Mouse (Mus musculus) telencephalon, adult 2 months (tissue): ENCODE data around the gene Dusp5.

Source experiments
- DNase-seq: peaks from one replicate; pipeline ENCODE4 v3.0.0-alpha.2; 2011; ENCODE audit warnings: low read depth, low spot score

The Dusp5 gene

GRCm38 (mm10) chr19:53543602-53544001 is 14.7 kb downstream of the Dusp5 start:
- no peak for DNase-seq

DNA sequence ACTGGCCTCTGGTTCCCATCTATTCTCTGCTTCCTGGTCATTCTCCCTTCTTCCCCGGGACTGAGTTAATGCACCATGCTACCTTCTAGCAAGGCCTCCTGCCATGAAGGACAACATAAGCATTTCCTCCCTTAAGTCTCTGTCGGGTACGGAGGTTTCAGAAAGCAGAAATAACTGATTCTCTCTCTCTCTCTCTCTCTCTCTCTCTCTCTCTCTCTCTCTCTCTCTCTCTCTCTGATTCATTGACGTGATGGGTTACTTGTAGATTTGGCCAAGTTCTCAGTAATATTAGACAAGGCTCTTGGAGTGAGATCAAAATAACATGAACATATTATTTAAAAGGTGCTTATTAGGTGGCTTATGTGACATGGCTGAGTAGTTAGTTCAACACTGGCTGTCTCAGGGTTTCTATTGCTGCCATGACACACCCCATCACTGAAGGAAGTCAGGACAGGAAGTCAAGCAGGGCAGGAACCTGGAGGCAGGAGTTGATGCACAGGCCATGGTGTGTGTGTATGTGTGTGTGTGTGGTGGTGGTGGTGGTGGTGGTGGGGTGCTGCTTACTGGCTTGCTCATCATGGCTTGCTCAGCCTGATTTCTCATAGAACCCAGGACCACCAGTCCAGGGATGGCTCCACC is 16.1 kb downstream of the Dusp5 start:
- no peak for DNase-seq

DNA sequence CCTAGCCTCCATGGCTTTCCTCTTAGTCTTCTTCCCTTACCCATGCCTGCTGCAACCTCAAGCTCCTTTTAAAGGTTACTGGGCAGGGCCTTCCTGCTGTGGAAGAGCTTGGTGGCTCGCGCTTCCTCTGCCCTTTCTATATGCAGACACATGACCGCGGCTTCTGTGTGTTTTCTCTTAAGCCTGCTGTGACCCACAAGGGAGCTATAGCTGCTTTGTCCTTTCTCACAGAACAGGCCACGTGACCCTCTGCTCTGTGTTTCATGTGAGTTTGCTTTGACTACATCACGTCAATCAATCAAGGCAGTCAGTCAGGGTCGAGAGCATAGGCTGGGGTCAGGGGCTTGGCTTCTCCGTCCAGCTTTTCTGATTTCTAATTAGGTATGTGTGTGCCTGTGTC is 18.7 kb downstream of the Dusp5 start:
- DNase-seq = no peak

DNA sequence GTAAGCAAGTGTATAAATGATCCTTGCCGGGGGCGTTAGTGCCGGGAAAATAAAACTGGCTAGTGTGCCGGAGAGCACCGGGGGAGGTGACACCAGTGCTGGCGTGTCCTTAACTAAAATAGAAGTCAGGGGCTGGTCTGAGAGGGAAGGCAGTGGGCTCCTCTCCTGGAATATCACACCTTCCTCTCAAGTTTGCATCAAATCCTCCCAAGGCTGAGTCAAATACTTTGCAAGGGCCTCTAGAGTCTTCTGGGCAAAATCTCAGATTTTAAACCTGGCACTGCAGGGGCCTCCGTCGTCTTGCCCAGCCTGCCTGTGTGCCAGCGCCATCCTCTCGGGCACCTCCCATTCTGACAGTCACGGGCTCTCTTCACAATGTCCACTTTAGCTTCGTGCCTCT is 22.1 kb downstream of the Dusp5 start:
- no peak for DNase-seq

- no peak for DNase-seq
Observed at GRCm38 (mm10) chr19:53552216-53552786, 23.4 kb downstream of the Dusp5 start.

GRCm38 (mm10) chr19:53552795-53553194 is 23.9 kb downstream of the Dusp5 start:
- DNase-seq = no peak

DNA sequence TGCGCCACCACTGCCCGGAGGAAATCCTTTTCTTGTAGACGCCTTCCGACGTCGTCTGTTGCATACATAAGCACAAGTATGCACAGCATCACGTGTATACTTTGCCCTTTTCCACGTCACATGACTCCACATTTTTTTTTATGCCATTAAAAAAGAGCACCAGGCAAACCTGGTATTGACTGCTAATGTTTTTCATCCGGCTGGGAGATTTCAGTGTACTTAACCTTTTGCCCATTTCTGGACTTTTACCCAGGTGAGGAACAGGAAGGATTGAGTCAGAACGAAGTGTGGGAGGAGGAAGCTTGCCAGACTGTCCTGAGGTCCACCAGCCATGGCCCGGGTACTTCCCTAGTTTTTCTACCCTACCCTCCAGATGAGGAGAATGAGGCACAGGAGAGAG is 25.5 kb downstream of the Dusp5 start:
- DNase-seq = no peak

GRCm38 (mm10) chr19:53554981-53555616 is 26.2 kb downstream of the Dusp5 start:
- no peak for DNase-seq

- no peak for DNase-seq
Observed at GRCm38 (mm10) chr19:53556841-53557240, 27.9 kb downstream of the Dusp5 start.

DNA sequence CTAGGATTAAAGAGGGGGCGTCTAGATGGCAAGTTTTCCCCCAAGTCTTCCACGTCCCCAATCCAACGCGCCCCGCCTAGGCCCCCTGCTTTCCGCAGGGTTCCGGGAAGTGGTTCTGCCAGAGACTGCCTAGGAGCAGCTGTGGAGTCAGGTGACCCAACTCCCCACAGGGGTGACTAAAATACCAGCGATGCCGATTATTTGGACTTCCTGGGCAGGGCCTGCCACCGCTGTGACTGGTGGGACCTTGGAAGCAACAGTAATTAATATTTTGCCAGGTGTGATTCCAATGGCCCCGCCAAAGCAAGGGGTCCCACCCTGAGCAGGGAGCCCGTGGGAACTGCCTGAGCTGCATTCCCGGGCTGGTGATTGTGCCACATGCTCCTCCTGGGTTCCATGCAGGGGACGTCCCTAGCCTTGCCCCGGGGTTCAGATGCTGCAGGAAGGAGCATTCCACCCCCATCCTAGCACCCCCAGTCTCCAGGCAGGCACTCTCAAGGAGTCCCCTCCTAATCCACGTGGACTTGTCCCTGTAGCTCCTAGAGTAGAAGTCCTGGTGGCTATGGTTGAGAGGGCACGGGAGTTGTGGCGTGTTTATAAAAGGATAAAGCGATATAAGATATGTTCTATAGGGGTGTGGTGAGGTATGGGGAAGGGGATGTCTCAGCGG is 28.5 kb downstream of the Dusp5 start:
- DNase-seq = no peak

- no peak for DNase-seq
Observed at GRCm38 (mm10) chr19:53560436-53560835, 31.5 kb downstream of the Dusp5 start.

GRCm38 (mm10) chr19:53564174-53564573 is 35.3 kb downstream of the Dusp5 start:
- no peak for DNase-seq

DNA sequence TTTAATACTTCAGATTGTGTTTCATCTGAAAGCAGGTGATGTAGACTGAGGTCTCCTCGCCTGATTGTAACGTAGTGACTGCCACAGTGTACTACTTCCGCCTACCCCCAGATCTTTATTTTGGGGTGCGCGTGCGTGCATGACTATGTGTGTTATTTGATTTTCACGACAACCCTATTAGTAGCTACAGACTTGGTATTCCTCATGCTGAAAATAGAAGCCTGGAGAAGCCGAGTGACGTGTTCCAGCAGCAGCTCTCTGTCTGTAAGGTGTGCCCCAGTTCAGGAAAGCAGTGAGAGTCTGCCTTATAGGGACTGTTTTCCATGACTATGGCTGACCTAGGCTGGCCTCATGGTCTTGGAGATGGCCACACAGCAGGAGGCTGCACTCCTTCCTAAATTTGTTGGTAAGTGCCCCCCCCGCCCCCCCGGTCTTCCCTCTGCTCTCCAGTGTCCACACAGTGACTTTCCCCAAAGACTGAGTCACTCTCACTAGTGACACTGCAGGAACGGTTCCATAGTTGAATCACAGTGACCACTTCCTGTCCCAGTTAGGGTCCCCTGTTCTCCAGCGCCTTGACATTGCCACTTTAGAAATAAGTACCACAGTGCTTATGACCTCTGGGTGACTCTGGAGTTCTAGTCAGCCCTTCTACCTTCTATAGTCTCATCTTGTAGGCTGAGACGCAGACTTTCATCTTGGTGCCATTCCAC is 36.8 kb downstream of the Dusp5 start:
- no peak for DNase-seq

DNA sequence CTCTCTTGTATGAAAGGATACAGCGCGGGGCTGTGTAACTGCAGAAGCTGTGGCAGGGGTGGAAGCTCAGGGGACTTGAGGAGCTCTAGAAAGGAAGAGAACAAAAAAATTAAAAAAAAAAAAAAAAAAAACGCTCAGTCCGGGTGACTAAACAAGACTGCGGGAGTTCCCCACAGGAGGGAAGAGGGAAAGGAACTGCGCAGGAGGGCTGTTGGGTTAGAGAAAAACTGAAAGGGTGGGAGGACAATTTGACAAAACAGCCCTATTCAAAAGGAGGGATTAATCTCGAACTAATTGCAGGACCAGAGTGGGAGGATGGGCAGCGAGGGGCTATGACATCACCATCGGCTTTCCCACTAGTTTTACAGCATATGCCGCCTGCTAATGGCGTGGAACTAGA is 39.0 kb downstream of the Dusp5 start:
- no peak for DNase-seq

DNA sequence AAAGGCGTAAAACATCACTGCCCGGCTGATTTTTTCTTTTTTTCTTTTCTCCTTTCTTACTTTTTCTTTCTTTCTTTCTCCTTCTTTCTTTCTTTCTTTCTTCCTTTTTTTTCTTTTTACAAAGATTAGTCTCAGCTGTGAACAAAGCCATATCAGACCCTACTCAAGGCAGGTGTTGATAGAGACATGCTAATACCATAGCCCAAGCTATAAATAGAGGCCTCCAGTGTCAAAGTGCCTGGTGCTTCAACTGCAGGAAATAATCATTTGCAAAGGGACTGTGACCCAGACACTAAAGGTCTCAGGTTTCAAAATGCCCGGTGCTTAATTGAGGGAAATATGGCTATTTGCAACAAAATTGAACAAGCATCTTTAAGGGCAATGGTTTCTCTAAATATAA is 39.6 kb downstream of the Dusp5 start:
- DNase-seq = no peak

- no peak for DNase-seq
Observed at GRCm38 (mm10) chr19:53571056-53571455, 42.1 kb downstream of the Dusp5 start.

DNA sequence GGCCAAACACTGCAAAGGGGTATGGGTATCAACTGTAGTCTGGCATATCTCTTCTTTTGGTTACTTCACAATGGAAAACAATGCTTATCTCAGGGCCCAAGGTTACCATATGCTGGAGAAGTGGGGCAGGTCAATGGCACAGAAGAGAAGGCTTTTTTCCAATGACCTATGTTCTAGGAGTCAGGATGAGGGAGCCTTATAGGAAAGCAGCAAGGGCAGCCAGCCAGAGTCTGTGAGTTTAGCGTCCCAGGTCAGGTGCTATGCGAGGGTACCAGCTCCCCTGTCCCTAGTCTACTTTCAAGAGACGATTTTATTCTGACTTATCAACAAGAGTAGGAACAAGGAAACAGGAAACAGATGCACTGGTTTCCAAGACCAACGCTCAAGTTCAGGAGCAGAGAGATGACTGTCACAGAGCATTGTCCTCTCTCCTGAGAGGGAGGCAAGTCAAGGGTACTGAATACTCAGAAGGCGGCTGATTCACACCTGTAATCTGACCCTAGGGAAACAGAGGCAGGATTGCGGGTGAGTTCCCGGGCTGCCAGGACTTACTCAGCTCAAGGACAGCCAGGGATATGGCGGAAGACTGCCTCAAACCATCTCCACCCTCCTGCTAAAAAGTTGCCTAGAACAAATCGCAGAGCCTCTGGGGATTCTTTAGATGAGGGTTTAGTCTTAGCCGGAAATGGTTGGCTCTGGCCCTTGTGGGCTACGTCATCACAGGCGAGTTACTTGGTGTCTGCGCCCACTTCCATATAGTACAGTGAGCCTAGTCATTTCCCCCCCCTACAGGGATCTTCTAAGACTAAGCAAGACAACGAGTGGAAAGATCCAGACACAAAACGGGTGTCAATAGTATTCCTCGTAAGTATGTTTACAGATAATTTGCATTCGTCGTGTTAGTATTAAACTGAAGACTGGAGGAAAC is 42.9 kb downstream of the Dusp5 start:
- DNase-seq = no peak

DNA sequence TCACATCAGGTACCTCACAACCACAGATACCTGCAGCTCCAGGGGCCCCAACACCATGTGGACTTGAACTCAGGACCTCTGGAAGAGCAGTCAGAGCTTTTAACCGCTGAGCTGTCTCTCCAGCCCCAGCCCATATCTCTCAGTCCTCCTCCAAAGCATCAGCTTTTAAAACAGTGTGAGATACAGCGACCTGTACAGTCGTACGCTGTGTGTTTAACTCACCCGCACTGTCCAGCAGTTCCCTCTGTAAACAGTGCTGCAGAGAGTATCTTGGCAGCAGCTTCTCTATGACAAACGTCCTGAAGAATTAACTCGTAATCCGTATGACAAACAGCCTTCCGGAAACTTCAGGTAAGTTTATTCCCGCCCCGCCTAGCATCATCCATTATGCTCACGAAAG is 43.7 kb downstream of the Dusp5 start:
- DNase-seq = no peak

DNA sequence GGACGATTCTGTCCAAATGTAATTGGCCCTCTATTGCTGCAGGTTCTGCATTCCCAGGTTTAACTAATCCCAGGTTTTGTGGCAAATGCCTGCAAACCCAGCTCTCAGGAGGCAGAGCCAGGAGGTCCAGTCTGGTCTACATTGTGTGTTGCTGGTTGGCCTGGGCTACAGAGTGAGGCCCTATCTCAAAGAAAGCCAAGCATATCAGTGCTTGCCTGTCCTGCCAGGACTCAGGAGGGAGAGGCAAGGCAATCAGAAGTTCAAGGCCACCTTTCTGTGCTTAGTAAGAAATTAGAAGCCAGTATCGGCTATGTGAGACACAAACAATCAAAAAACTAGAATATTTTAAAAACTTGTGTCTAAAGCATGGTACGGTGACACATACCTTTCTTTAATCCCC is 44.2 kb downstream of the Dusp5 start:
- no peak for DNase-seq

DNA sequence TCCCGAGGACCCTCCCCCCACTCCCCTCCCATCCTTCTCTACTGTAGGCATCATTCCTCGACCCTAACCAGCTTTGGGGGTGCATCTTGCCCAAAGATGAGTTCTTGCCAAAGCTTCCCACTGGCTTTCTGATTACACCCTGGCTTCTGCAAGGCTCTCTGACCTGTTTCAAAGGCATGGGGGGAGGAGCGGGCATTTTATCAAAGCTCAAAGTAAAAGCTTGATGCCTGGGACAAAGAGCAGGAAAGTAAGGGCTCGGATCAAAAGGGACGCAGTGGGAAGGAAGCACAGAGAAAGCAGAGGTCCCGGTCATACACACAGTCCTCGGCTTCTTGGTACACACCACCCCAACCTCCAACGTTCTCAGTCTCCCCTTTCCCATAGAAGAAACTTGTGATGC is 45.2 kb downstream of the Dusp5 start:
- no peak for DNase-seq

GRCm38 (mm10) chr19:53574546-53574945 is 45.6 kb downstream of the Dusp5 start:
- DNase-seq = no peak
